Mouse (Mus musculus) limb, embryonic 10.5 days (tissue): ENCODE data around the gene Kif1c. TPM values are rescaled to one million over a fixed set of nuclear protein-coding genes. Genes with fewer than 3 reads are reported as not detected.

Experiments
- DNase-seq: peaks from one replicate; pipeline ENCODE4 v3.0.0-alpha.2; 2017; ENCODE audit warnings: low spot score
- H3K27ac ChIP-seq: fragments of 300-500 bp; sonication (generic); 2 replicates; pipeline ENCODE4 v1.5.1; 2016; ENCODE audit warnings: mild to moderate bottlenecking
- H3K27me3 ChIP-seq: fragments of 300-500 bp; sonication (generic); 2 replicates; pipeline ENCODE4 v1.6.1; 2016; ENCODE audit warnings: low read depth, mild to moderate bottlenecking; ENCODE audit not compliant: poor library complexity, severe bottlenecking
- H3K36me3 ChIP-seq: fragments of 300-500 bp; sonication (generic); 2 replicates; pipeline ENCODE4 v1.6.1; 2016; ENCODE audit warnings: mild to moderate bottlenecking, moderate library complexity
- H3K4me1 ChIP-seq: fragments of 300-500 bp; sonication (generic); 2 replicates; pipeline ENCODE4 v1.6.1; 2016
- H3K4me3 ChIP-seq: fragments of 300-500 bp; sonication (generic); 2 replicates; pipeline ENCODE4 v1.5.1; 2016; ENCODE audit warnings: mild to moderate bottlenecking, moderate library complexity
- H3K9me3 ChIP-seq: fragments of 300-500 bp; sonication (generic); replicated peaks from 2 replicates; pipeline ENCODE4 v1.6.1; 2016; ENCODE audit warnings: mild to moderate bottlenecking
- WGBS: fragments of 180-500 bp; shearing (Covaris S2); methylation state at CpG from one replicate; pipeline ENCODE4 v1.1.7; 2016; 5-methylcytosine and 5-hydroxymethylcytosine counted together
- polyA plus RNA-seq: library from polyadenylated mRNA; unstranded; fragments of >200 nt; fragmentation: Nextera tagmentation; extraction: Ambion mirVana; gene quantifications from 2 replicates; pipeline ENCODE4 v1.2.1, GENCODE M21; 2016

Gene Kif1c
- polyA plus RNA-seq = 2.0 and 2.2 TPM in 2 replicates

- peaks cover 34% of the 10 kb centered on the region for H3K4me1 ChIP-seq
- H3K27me3 ChIP-seq = no peaks in the 10 kb centered on the region
- WGBS = 1% methylated on average over 69 of the region's 69 CpGs
- H3K27ac ChIP-seq = peak within 1 kb of the TSS; percentile 96
- DNase-seq = peak; percentile 96
- peak within 1 kb of the TSS; percentile 96 for H3K4me3 ChIP-seq
- H3K36me3 ChIP-seq = peaks cover 28% of the 10 kb centered on the region
- H3K9me3 ChIP-seq = no peaks in the 10 kb centered on the region
Measured at GRCm38 (mm10) chr11:70699722-70700556, at the start of gene Kif1c, which contains the start of gene Inca1. TSS of gene Kif1c (plus strand) at chr11:70700548. TSS of gene Inca1 (minus strand) at chr11:70700155.

- no peak for DNase-seq
- Histone ChIP-seq H3K4me1 (peaks cover 61% of the 10 kb centered on the region), H3K4me3 (peak overlapping the region; percentile 18), H3K27me3 (no peaks in the 10 kb centered on the region), H3K36me3 (peaks cover 56% of the 10 kb centered on the region), H3K9me3 (no peaks in the 10 kb centered on the region), H3K27ac (no peak overlapping the region)
- WGBS = 81% methylated on average over 2 of the region's 2 CpGs
Measured at GRCm38 (mm10) chr11:70651391-70651790, 49.0 kb upstream of the Kif1c start.

- WGBS = 64% methylated on average over 12 of the region's 12 CpGs
- Histone ChIP-seq H3K27me3 (no peaks in the 10 kb centered on the region), H3K4me1 (peaks cover 70% of the 10 kb centered on the region), H3K27ac (peak overlapping the region; percentile 97), H3K4me3 (peak overlapping the region; percentile 99), H3K36me3 (peaks cover 56% of the 10 kb centered on the region), H3K9me3 (no peaks in the 10 kb centered on the region)
- DNase-seq = peak; percentile 68
Measured at GRCm38 (mm10) chr11:70652029-70652883, 48.1 kb upstream of the Kif1c start.

GRCm38 (mm10) chr11:70652884-70653344, 47.4 kb upstream of the Kif1c start:
- Histone ChIP-seq H3K4me1 (peaks cover 73% of the 10 kb centered on the region), H3K36me3 (peaks cover 54% of the 10 kb centered on the region)
- DNase-seq = no peak

GRCm38 (mm10) chr11:70653345-70654197, 46.8 kb upstream of the Kif1c start:
- peak; percentile 91 for DNase-seq

More at GRCm38 (mm10) chr11:70652884-70653344, 47.4 kb upstream of the Kif1c start:
- no peaks in the 10 kb centered on the region for H3K27me3 ChIP-seq
- H3K4me3 ChIP-seq = peak overlapping the region; percentile 99
- H3K27ac ChIP-seq = peak overlapping the region; percentile 97
- WGBS = 62% methylated on average over 6 of the region's 6 CpGs
- H3K9me3 ChIP-seq = no peaks in the 10 kb centered on the region

GRCm38 (mm10) chr11:70654198-70654922, 46.0 kb upstream of the Kif1c start, which contains the start of gene Pfn1:
TSS of gene Pfn1 (minus strand) at chr11:70654644.
- Histone ChIP-seq H3K27me3 (no peaks in the 10 kb centered on the region), H3K4me1 (peaks cover 70% of the 10 kb centered on the region), H3K4me3 (peak within 1 kb of the TSS; percentile 99), H3K9me3 (no peaks in the 10 kb centered on the region), H3K27ac (peak within 1 kb of the TSS; percentile 97), H3K36me3 (peaks cover 49% of the 10 kb centered on the region)
- WGBS = under 1% methylated on average over 61 of the region's 61 CpGs
- peak; percentile 89 for DNase-seq

More at GRCm38 (mm10) chr11:70653345-70654197, 46.8 kb upstream of the Kif1c start:
- Histone ChIP-seq H3K36me3 (peaks cover 51% of the 10 kb centered on the region), H3K4me3 (peak overlapping the region; percentile 99), H3K27me3 (no peaks in the 10 kb centered on the region), H3K9me3 (no peaks in the 10 kb centered on the region), H3K27ac (peak overlapping the region; percentile 97), H3K4me1 (peaks cover 73% of the 10 kb centered on the region)
- under 1% methylated on average over 63 of the region's 63 CpGs for WGBS

GRCm38 (mm10) chr11:70654923-70655570, 45.3 kb upstream of the Kif1c start:
- Histone ChIP-seq H3K36me3 (peaks cover 49% of the 10 kb centered on the region), H3K27ac (peak overlapping the region; percentile 97), H3K27me3 (no peaks in the 10 kb centered on the region), H3K4me3 (peak overlapping the region; percentile 99), H3K9me3 (no peaks in the 10 kb centered on the region), H3K4me1 (peaks cover 69% of the 10 kb centered on the region)
- peak; percentile 86 for DNase-seq
- WGBS = under 1% methylated on average over 48 of the region's 48 CpGs

- H3K27me3 ChIP-seq = no peaks in the 10 kb centered on the region
- no peaks in the 10 kb centered on the region for H3K9me3 ChIP-seq
- H3K4me1 ChIP-seq = peaks cover 64% of the 10 kb centered on the region
- peak; percentile 82 for DNase-seq
- peak overlapping the region; percentile 97 for H3K27ac ChIP-seq
- H3K36me3 ChIP-seq = peaks cover 49% of the 10 kb centered on the region
- H3K4me3 ChIP-seq = peak overlapping the region; percentile 99
- under 1% methylated on average over 61 of the region's 61 CpGs for WGBS
Measured at GRCm38 (mm10) chr11:70655571-70656455, 44.5 kb upstream of the Kif1c start.

- 2% methylated on average over 16 of the region's 16 CpGs for WGBS
- Histone ChIP-seq H3K36me3 (peaks cover 49% of the 10 kb centered on the region), H3K27me3 (no peaks in the 10 kb centered on the region), H3K9me3 (no peaks in the 10 kb centered on the region), H3K4me3 (peak overlapping the region; percentile 99), H3K27ac (peak overlapping the region; percentile 97), H3K4me1 (peaks cover 57% of the 10 kb centered on the region)
- DNase-seq = peak; percentile 84
Measured at GRCm38 (mm10) chr11:70656456-70656927, 43.9 kb upstream of the Kif1c start.

- Histone ChIP-seq H3K36me3 (peaks cover 49% of the 10 kb centered on the region), H3K27ac (peak within 1 kb of the TSS; percentile 97), H3K4me1 (peaks cover 53% of the 10 kb centered on the region), H3K9me3 (no peaks in the 10 kb centered on the region), H3K27me3 (no peaks in the 10 kb centered on the region), H3K4me3 (peak within 1 kb of the TSS; percentile 99)
- 3% methylated on average over 3 of the region's 3 CpGs for WGBS
- peak; percentile 65 for DNase-seq
Measured at GRCm38 (mm10) chr11:70656964-70657363, 43.4 kb upstream of the Kif1c start, which contains the start of gene Eno3. TSS of gene Eno3 (plus strand) at chr11:70657202.
